Mouse (Mus musculus) heart, embryonic 15.5 days (tissue): ENCODE measurements around the gene Fryl. TPM values are rescaled to one million over a fixed set of nuclear protein-coding genes. Genes with fewer than 3 reads are reported as not detected.
A peak's percentile ranks its signal among the peaks of the same experiment; 100 is the strongest.

Source experiments
- ATAC-seq: fragments of 200-750 bp; cut with Nextera tagmentation; replicated peaks from 2 replicates; pipeline ENCODE4 v1.8.0; 2017; ENCODE audit warnings: low read depth, moderate TSS enrichment; ENCODE audit not compliant: insufficient number of reproducible peaks, insufficient read depth, low FRiP score
- H3K27ac ChIP-seq: fragments of 300-500 bp; sonication (generic); 2 replicates; pipeline ENCODE4 v1.5.1; 2015; ENCODE audit warnings: mild to moderate bottlenecking, inconsistent platforms
- H3K27me3 ChIP-seq: fragments of 300-500 bp; sonication (generic); 2 replicates; pipeline ENCODE4 v1.6.1; 2015; ENCODE audit warnings: inconsistent platforms
- H3K36me3 ChIP-seq: fragments of 300-500 bp; sonication (generic); 2 replicates; pipeline ENCODE4 v1.6.1; 2015; ENCODE audit warnings: mild to moderate bottlenecking, inconsistent platforms
- H3K4me1 ChIP-seq: fragments of 300-500 bp; sonication (generic); replicated peaks from 2 replicates; pipeline ENCODE4 v1.6.1; 2015; ENCODE audit warnings: inconsistent platforms
- H3K4me2 ChIP-seq: fragments of 300-500 bp; sonication (generic); 2 replicates; pipeline ENCODE4 v1.6.1; 2015; ENCODE audit warnings: inconsistent platforms, mild to moderate bottlenecking, moderate library complexity
- H3K4me3 ChIP-seq: fragments of 300-500 bp; sonication (generic); 2 replicates; pipeline ENCODE4 v1.5.1; 2015; ENCODE audit warnings: mild to moderate bottlenecking, inconsistent platforms
- H3K9ac ChIP-seq: fragments of 300-500 bp; sonication (generic); 2 replicates; pipeline ENCODE4 v1.6.1; 2015; ENCODE audit warnings: mild to moderate bottlenecking, inconsistent platforms
- H3K9me3 ChIP-seq: fragments of 300-500 bp; sonication (generic); replicated peaks from 2 replicates; pipeline ENCODE4 v1.6.1; 2016; ENCODE audit warnings: inconsistent platforms
- WGBS: fragments of 180-500 bp; shearing (Covaris S2); methylation state at CpG from one replicate; pipeline ENCODE4 v1.1.7; 2015; ENCODE audit warnings: mixed read lengths; 5-methylcytosine and 5-hydroxymethylcytosine counted together
- polyA plus RNA-seq: library from polyadenylated mRNA; unstranded; fragments of >200 nt; fragmentation: Nextera tagmentation; extraction: Ambion mirVana; gene quantifications from 2 replicates; pipeline ENCODE4 v1.2.1, GENCODE M21; 2015

Fryl gene
- polyA plus RNA-seq, 1 experiment from 2014 or later: 25.7 TPM

DNA sequence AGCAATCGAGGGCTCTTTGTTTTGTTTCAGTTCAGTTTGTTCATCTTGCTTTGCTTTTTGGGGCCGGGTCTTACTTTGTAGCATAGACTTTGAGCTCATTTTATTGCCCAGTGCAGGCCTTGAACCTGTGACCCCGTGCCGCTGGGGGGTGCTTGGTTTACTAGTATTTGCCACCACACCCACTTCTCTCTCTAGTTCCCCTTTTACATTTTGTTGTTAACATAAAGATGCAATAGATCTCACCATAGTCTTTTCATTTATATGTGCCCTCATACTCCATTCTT, 24.1 kb upstream of the Fryl start:
- H3K4me2 ChIP-seq: no peak overlapping the region
- H3K36me3 ChIP-seq: no peaks in the 10 kb centered on the region
- no peak for ATAC-seq
- WGBS: 61% methylated on average over 4 of the region's 4 CpGs
- no peaks in the 10 kb centered on the region for H3K9me3 ChIP-seq
- peak overlapping the region; percentile 69 for H3K27ac ChIP-seq
- H3K4me1 ChIP-seq: peaks cover 18% of the 10 kb centered on the region
- H3K9ac ChIP-seq: no peak overlapping the region
- H3K27me3 ChIP-seq: no peaks in the 10 kb centered on the region
- H3K4me3 ChIP-seq: no peak overlapping the region

- Histone ChIP-seq H3K4me1 (peaks cover 18% of the 10 kb centered on the region), H3K4me2 (0 out of 2 replicates have a peak overlapping the region, but pooled peaks have one; percentile 6), H3K36me3 (no peaks in the 10 kb centered on the region), H3K27me3 (no peaks in the 10 kb centered on the region), H3K9me3 (no peaks in the 10 kb centered on the region), H3K9ac (no peak overlapping the region), H3K4me3 (no peak overlapping the region), H3K27ac (peak overlapping the region; percentile 73)
- 0 out of 2 replicates have a peak, but pooled peaks have one; percentile 18 for ATAC-seq
- 37% methylated on average over 4 of the region's 4 CpGs for WGBS
Measured at GRCm38 (mm10) chr5:73279732-73280566, 23.5 kb upstream of the Fryl start.

GRCm38 (mm10) chr5:73279190-73279589, 22.8 kb upstream of the Fryl start:
- no peak overlapping the region for H3K4me3 ChIP-seq
- no peaks in the 10 kb centered on the region for H3K9me3 ChIP-seq
- H3K9ac ChIP-seq: no peak overlapping the region
- H3K27ac ChIP-seq: peak overlapping the region; percentile 73
- no peaks in the 10 kb centered on the region for H3K36me3 ChIP-seq
- H3K4me2 ChIP-seq: 0 out of 2 replicates have a peak overlapping the region, but pooled peaks have one; percentile 6
- ATAC-seq: no peak
- 44% methylated on average over 10 of the region's 10 CpGs for WGBS
- peaks cover 18% of the 10 kb centered on the region for H3K4me1 ChIP-seq
- no peaks in the 10 kb centered on the region for H3K27me3 ChIP-seq

DNA sequence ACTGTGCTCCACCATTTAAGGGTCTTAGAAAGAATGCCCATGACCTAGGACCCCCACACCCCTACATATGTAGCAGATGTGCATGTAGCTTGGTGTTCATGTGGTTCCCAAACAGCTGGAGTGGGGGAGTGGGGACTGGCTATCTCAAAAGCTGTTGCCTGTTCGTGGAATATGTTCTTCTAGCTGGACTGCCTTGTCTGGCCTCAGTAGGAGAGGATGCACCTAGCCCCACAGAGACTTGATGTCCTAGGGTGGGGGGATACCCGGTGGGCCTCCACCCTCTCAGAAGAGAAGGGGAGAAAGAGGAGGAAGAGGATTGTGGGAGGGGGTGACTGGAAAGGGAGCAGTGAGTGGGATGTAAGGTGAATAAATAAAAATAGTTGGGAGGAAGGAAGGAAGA, 18.5 kb upstream of the Fryl start:
- Histone ChIP-seq H3K9ac (no peak overlapping the region), H3K4me3 (no peak overlapping the region), H3K36me3 (no peaks in the 10 kb centered on the region), H3K27ac (no peak overlapping the region), H3K27me3 (no peaks in the 10 kb centered on the region), H3K9me3 (no peaks in the 10 kb centered on the region), H3K4me2 (no peak overlapping the region), H3K4me1 (peaks cover 34% of the 10 kb centered on the region)
- 78% methylated on average over 2 of the region's 2 CpGs for WGBS
- ATAC-seq: no peak

- WGBS: 79% methylated on average over 4 of the region's 4 CpGs
- H3K4me2 ChIP-seq: 0 out of 2 replicates have a peak overlapping the region, but pooled peaks have one; percentile 21
- no peak for ATAC-seq
Measured at GRCm38 (mm10) chr5:73273171-73273570, 16.8 kb upstream of the Fryl start.

GRCm38 (mm10) chr5:73270612-73271011, 14.2 kb upstream of the Fryl start:
- Histone ChIP-seq H3K4me1 (peaks cover 26% of the 10 kb centered on the region), H3K9me3 (no peaks in the 10 kb centered on the region), H3K36me3 (no peaks in the 10 kb centered on the region), H3K27ac (peak overlapping the region; percentile 75), H3K9ac (peak overlapping the region; percentile 9; the same call in 1 of the 2 replicates), H3K4me3 (no peak overlapping the region), H3K27me3 (no peaks in the 10 kb centered on the region), H3K4me2 (peak overlapping the region; percentile 29)
- 27% methylated on average over 6 of the region's 6 CpGs for WGBS
- no peak for ATAC-seq

More at GRCm38 (mm10) chr5:73273171-73273570, 16.8 kb upstream of the Fryl start:
- Histone ChIP-seq H3K27ac (no peak overlapping the region), H3K9ac (no peak overlapping the region), H3K9me3 (no peaks in the 10 kb centered on the region), H3K4me1 (peaks cover 25% of the 10 kb centered on the region), H3K27me3 (no peaks in the 10 kb centered on the region), H3K36me3 (no peaks in the 10 kb centered on the region), H3K4me3 (no peak overlapping the region)

GRCm38 (mm10) chr5:73268636-73269213, 12.3 kb upstream of the Fryl start:
- ATAC-seq: no peak
- no peak overlapping the region for H3K9ac ChIP-seq
- no peaks in the 10 kb centered on the region for H3K9me3 ChIP-seq
- peaks cover 30% of the 10 kb centered on the region for H3K4me1 ChIP-seq
- 56% methylated on average over 11 of the region's 11 CpGs for WGBS
- H3K4me2 ChIP-seq: no peak overlapping the region
- H3K27me3 ChIP-seq: no peaks in the 10 kb centered on the region
- H3K36me3 ChIP-seq: no peaks in the 10 kb centered on the region
- H3K27ac ChIP-seq: peak overlapping the region; percentile 19; the same call in 1 of the 2 replicates
- H3K4me3 ChIP-seq: no peak overlapping the region

GRCm38 (mm10) chr5:73265460-73265859, 9.0 kb upstream of the Fryl start:
- no peaks in the 10 kb centered on the region for H3K36me3 ChIP-seq
- H3K27me3 ChIP-seq: no peaks in the 10 kb centered on the region
- WGBS: 27% methylated on average over 5 of the region's 5 CpGs
- H3K9ac ChIP-seq: no peak overlapping the region
- no peak overlapping the region for H3K27ac ChIP-seq
- no peak overlapping the region for H3K4me2 ChIP-seq
- peaks cover 10% of the 10 kb centered on the region; the same call in 1 of the 2 replicates for H3K4me1 ChIP-seq
- no peak overlapping the region for H3K4me3 ChIP-seq
- no peaks in the 10 kb centered on the region for H3K9me3 ChIP-seq
- no peak for ATAC-seq

DNA sequence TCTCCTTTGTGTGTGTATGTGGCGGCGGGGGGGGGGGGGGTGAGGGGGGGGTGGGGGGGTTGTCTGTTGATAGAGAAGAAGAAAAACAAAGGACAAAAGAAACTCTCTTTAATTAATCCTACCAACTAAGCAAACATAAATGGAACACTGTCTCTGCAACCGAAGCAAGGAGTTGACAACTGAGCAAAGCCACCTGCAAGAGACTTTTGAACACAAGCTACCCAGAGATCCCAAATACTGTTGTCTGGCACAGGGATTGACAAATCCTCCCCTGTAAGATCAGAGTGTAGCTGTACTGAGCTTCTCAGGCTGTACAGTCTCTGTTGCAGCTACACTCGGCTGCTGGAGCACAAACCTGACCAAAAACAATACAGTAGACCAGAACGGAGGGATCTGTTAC, 7.7 kb upstream of the Fryl start:
- Histone ChIP-seq H3K9ac (no peak overlapping the region), H3K4me3 (no peak overlapping the region), H3K9me3 (no peaks in the 10 kb centered on the region), H3K27me3 (no peaks in the 10 kb centered on the region), H3K4me1 (peaks cover 8% of the 10 kb centered on the region; the same call in 1 of the 2 replicates), H3K4me2 (no peak overlapping the region), H3K27ac (no peak overlapping the region), H3K36me3 (no peaks in the 10 kb centered on the region)
- 57% methylated on average over 5 of the region's 5 CpGs for WGBS
- no peak for ATAC-seq

- H3K4me2 ChIP-seq: peak overlapping the region; percentile 77
- ATAC-seq: no peak
- peaks cover 17% of the 10 kb centered on the region for H3K4me1 ChIP-seq
- 43% methylated on average over 8 of the region's 8 CpGs for WGBS
- peak overlapping the region; percentile 95 for H3K4me3 ChIP-seq
- no peaks in the 10 kb centered on the region for H3K9me3 ChIP-seq
- no peak overlapping the region for H3K27ac ChIP-seq
- 0 out of 2 replicates have a peak overlapping the region, but pooled peaks have one; percentile 53 for H3K9ac ChIP-seq
- H3K27me3 ChIP-seq: no peaks in the 10 kb centered on the region
- H3K36me3 ChIP-seq: no peaks in the 10 kb centered on the region
Measured at GRCm38 (mm10) chr5:73257723-73258122, 1.3 kb upstream of the Fryl start.

DNA sequence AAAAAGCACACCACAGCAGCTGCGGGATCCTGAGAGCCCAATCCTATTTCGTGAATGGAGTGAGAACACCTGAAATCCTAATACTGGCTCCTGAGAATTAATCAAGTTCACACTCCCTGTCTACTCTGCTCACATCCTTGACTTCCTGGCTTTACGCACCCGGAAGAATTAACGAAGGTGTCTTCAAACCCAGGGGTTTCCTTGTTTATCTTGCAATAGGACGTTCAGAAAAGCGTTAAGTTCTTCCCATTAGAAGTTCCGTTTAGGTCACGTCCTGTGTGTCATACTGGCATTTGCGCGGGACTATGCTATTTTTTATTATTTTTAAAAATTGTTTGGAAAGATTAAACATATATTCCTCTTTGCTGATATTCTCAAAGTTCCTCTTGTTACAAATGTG, 677 bp upstream of the Fryl start:
- ATAC-seq: no peak
- Histone ChIP-seq H3K9ac (peak overlapping the region; percentile 53), H3K4me2 (peak overlapping the region; percentile 77), H3K27ac (peak overlapping the region; percentile 79), H3K36me3 (no peaks in the 10 kb centered on the region), H3K27me3 (no peaks in the 10 kb centered on the region), H3K4me3 (peak overlapping the region; percentile 95), H3K4me1 (peaks cover 22% of the 10 kb centered on the region), H3K9me3 (no peaks in the 10 kb centered on the region)
- WGBS: 2% methylated on average over 11 of the region's 11 CpGs
